Mouse (Mus musculus): Measurements from ENCODE around the gene Ccdc138. TPM values are rescaled to one million over a fixed set of nuclear protein-coding genes. Genes with fewer than 3 reads are reported as not detected.
A peak's percentile ranks its signal among the peaks of the same experiment; 100 is the strongest.
"Not testable (repeated sequence)": the region's sequence is repeated elsewhere in the genome, so short reads cannot be mapped to it uniquely, and the experiment has no call there.

Gene Ccdc138
- polyA plus RNA-seq, 1 experiment from 2014 or later, result 8.5 TPM

DNA sequence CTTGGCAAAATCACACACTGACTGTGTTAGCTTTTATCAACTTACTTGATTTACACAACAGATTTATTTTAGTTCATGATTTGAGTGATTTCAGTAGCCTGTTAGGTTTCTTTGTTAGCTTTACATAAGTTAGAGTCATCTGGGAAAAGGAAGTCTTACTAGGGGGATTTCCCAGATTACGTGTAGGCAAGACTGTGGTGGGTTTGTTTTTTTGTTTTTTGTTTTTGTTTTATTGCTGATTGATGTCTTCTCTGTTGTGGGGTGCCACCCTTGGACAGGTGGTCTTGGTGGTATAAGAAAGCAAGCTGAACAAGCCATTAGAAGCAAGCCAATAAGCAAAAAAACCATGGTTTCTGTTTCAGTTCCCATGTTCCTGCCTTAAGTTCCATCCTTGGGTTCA lies 31.6 kb downstream of the Ccdc138 start:
- peaks cover 15% of the 10 kb centered on the region; the same call in 1 of the 2 replicates for H3K36me3 ChIP-seq

DNA sequence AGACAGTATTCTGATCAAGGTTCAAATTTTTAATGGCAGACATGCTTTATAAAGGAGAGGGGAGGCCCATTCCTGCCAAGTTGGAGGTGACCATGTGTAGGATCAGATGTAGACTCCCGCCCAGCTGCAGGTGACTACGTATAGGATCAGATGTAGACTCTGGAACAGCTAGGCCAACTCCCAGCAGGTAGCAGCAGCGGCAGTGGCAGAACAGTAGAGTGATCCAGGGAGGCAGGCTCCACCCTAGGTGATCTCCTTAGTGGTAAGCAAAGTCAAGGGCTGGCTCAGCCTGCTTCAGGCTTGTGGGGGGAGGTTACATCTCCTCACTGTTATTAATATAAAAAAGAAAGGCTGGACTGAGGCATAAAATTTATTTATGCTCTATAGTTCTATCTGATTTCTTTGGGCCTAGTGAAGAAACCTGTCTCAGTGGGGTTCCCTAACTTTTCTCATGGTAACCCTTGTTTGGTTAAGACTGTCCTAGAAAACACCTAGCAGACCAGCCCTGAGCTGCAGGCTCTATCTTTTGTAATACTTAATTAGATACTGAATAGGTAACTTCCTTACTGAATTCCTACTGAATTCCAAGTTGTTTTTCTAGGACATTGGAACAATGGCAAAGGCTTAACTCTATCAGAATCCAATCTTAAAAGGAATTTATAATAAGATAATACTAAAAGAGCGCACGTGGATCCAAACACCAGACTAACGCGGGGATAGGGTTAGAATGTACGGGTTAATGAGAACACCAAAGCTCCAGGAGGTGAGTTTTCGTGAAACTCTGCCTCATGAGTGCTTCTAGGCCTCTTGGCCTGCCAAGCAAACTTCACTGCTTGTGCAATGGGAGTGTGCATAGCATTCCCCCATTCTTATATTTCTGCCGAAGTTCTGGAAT lies 33.4 kb downstream of the Ccdc138 start:
- WGBS, result 89% methylated on average over 10 of the region's 10 CpGs
- no peak overlapping the region for H3K9ac ChIP-seq (replicated peaks)
- no peak overlapping the region for H3K27ac ChIP-seq (replicated peaks)
- H3K4me3 ChIP-seq (replicated peaks), result no peak overlapping the region
- no peak overlapping the region for H3K4me2 ChIP-seq
- no peaks in the 10 kb centered on the region for H3K4me1 ChIP-seq
- no peaks in the 10 kb centered on the region for H3K27me3 ChIP-seq (replicated peaks)
- peaks cover 11% of the 10 kb centered on the region; the same call in 1 of the 2 replicates for H3K36me3 ChIP-seq
- no peaks in the 10 kb centered on the region for H3K9me3 ChIP-seq (replicated peaks)
- no peak for ATAC-seq (ENCODE audit: low FRiP score)

More for the DNA sequence above, 31.6 kb downstream of the Ccdc138 start:
- Histone ChIP-seq H3K27me3 (replicated peaks) (no peaks in the 10 kb centered on the region), H3K4me1 (no peaks in the 10 kb centered on the region), H3K4me3 (replicated peaks) (no peak overlapping the region), H3K9ac (replicated peaks) (no peak overlapping the region), H3K9me3 (replicated peaks) (no peaks in the 10 kb centered on the region), H3K27ac (replicated peaks) (no peak overlapping the region), H3K4me2 (no peak overlapping the region)
- WGBS, result 93% methylated on average over 1 of the region's 1 CpGs
- no peak for ATAC-seq (ENCODE audit: low FRiP score)

DNA sequence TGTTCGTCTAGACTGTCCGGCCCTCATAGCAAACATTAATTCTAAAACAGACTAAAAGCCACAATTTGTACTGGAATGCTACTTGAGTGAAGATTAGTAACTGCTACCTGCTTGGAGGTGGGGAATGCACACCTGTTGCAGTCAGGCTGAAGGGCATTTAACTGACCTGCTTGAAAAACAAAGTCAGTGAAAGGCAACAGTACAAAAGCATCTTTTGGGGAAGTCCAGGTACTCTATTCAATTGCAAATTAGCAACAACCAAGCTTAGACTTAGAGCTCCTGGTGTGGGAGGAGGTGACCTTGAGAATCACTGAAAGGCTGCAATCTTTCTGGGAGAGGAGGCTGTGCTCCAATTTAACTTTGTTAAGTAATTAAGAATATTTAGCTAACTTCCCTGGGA lies 34.4 kb downstream of the Ccdc138 start:
- Histone ChIP-seq H3K4me2 (no peak overlapping the region), H3K27me3 (replicated peaks) (no peaks in the 10 kb centered on the region), H3K36me3 (peaks cover 9% of the 10 kb centered on the region; the same call in 1 of the 2 replicates), H3K4me1 (no peaks in the 10 kb centered on the region), H3K9ac (replicated peaks) (no peak overlapping the region), H3K9me3 (replicated peaks) (no peaks in the 10 kb centered on the region), H3K4me3 (replicated peaks) (no peak overlapping the region), H3K27ac (replicated peaks) (no peak overlapping the region)
- 95% methylated on average over 2 of the region's 2 CpGs for WGBS
- ATAC-seq (ENCODE audit: low FRiP score), result no peak

DNA sequence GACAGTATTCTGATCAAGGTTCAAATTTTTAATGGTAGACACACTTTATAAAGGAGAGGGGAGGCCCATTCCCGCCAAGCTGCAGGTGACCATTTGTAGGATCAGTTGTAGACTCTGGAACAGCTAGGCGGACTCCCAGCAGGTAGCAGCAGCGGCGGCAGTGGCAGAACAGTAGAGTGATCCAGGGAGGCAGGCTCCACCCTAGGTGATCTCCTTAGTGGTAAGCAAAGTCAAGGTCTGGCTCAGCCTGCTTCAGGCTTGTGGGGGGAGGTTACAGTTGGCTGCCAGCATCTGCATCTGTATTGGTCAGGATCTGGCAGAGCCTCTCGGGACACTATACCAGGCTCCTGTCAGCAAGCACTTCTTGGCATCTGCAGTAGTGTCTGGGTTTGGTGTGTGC lies 38.5 kb downstream of the Ccdc138 start:
- H3K27me3 ChIP-seq (replicated peaks); H3K4me2 ChIP-seq; H3K36me3 ChIP-seq; H3K4me3 ChIP-seq (replicated peaks); H3K4me1 ChIP-seq; H3K9me3 ChIP-seq (replicated peaks); ATAC-seq (ENCODE audit: low FRiP score); H3K9ac ChIP-seq (replicated peaks); H3K27ac ChIP-seq (replicated peaks): not testable (repeated sequence)
- WGBS, result 88% methylated on average over 5 of the region's 5 CpGs

DNA sequence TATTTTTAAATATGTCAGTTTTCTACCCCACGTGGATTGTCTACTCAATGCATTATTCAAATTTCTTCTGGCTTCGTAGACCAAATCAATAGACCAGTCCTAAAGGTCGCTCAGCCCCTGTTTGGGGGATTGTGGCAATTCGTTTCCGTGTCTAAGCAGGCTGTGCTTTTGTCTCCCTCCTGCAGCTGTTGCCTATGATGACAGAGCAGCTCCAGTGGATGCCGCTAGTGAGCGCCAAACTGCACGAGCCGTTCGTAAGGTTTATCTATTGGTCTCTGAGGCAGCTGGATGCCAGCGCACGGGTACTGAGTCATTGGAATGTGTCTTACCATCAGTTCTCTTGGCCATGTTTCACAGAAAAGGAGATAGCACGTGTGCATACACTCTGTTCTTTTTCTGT lies 42.9 kb downstream of the Ccdc138 start:
- H3K9me3 ChIP-seq (replicated peaks), result no peaks in the 10 kb centered on the region
- H3K4me2 ChIP-seq, result no peak overlapping the region
- no peak overlapping the region for H3K4me3 ChIP-seq (replicated peaks)
- no peak overlapping the region for H3K9ac ChIP-seq (replicated peaks)
- WGBS, result 46% methylated on average over 13 of the region's 13 CpGs
- no peaks in the 10 kb centered on the region for H3K4me1 ChIP-seq
- H3K36me3 ChIP-seq, result peaks cover 4% of the 10 kb centered on the region
- no peaks in the 10 kb centered on the region for H3K27me3 ChIP-seq (replicated peaks)
- H3K27ac ChIP-seq (replicated peaks), result no peak overlapping the region
- no peak for ATAC-seq (ENCODE audit: low FRiP score)

DNA sequence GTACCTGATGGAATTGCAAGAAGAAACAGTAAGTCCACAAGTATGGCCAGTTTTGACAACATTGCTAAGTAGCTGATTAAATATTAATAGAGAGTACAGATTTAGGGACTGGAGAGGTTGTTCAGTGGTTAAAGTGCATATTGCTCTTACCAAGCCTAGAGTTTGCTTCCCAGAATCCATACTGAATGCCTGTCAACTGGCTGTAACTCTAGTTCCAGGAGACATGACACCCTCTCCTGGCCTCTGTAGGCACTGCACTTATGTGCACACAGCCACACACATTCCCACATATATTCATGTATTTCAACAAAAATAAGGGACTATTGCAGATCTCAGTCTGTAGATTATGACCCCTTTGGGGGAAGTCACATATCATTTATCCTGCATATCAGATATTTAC lies 51.0 kb downstream of the Ccdc138 start:
- Histone ChIP-seq H3K27me3 (replicated peaks) (no peaks in the 10 kb centered on the region), H3K27ac (replicated peaks) (no peak overlapping the region), H3K9ac (replicated peaks) (no peak overlapping the region), H3K4me1 (no peaks in the 10 kb centered on the region), H3K36me3 (no peaks in the 10 kb centered on the region), H3K4me2 (no peak overlapping the region), H3K9me3 (replicated peaks) (no peaks in the 10 kb centered on the region), H3K4me3 (replicated peaks) (no peak overlapping the region)
- ATAC-seq (ENCODE audit: low FRiP score), result no peak

DNA sequence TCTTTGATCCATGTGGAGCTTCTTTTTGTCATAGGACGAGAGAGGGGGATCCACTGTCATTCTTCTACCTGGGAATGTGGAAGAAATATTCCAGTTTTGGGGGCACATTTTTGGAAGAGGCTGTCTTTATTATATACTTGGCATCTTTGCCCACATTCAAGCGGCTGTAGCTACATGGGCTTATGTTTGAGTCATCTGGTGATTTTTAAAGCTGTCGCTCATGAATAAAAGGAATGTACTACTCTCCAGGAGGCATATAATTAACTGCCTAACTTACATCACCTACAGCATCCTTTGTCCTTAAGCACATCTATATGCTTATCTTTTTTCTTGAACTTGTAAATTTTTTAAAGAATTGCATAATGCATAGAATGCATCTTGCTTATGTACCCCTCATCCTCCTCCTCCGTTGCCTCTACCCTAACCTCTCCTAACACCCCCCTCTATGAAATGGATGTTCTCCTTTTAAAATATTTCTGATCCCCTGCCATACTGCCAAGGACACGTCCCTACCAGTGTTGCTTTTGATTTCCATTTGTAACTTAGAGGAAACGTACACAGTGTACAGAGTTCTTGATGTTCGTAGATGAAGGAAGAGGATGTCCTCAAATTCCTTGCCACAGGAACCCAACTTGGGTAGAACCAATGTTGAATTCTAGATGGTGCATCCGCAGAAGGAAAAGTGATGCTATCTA lies 57.1 kb downstream of the Ccdc138 start:
- no peaks in the 10 kb centered on the region for H3K9me3 ChIP-seq (replicated peaks)
- no peaks in the 10 kb centered on the region for H3K27me3 ChIP-seq (replicated peaks)
- ATAC-seq (ENCODE audit: low FRiP score), result no peak
- H3K4me3 ChIP-seq (replicated peaks), result no peak overlapping the region
- H3K4me1 ChIP-seq, result no peaks in the 10 kb centered on the region
- 90% methylated on average over 8 of the region's 8 CpGs for WGBS
- H3K4me2 ChIP-seq, result no peak overlapping the region
- H3K9ac ChIP-seq (replicated peaks), result no peak overlapping the region
- H3K36me3 ChIP-seq, result no peaks in the 10 kb centered on the region
- no peak overlapping the region for H3K27ac ChIP-seq (replicated peaks)

DNA sequence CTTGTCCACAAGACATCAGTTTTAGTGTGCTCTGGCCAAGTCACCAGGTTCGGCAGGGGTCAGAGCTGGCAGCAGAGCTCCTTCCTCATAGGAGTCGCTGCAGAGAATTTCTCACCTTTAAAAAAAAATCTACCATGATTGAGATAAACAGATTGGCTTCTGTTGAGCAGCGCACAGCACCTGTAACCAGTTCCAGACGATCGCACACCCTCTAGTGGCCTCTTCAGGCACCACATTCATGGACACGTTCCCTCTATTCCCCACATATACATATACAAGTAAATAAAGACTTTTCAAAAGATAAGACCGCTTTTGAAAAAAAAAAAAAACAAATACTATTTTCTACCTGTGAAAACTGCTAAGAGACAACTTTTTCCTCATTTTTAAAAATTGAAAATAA lies 61.4 kb downstream of the Ccdc138 start:
- WGBS, result 31% methylated on average over 7 of the region's 7 CpGs

DNA sequence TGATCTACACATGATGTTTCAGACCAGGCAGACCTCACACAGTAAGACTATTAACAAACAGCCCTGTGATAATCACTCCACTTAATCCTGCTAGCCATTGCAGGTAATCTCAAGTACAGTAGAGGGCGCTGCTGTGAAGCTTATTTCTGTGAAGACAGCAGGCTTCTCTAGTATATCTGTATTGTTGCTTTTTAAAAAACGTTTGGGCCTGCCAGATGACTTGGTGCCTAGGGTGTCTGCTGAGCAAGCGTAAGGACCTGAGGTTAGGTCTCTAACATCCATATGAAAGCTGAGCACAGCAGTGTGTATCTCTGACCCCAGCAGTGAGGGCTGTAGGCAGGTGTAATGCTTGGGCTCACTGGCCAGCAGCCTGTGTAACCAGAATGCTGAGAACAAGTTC lies 62.2 kb downstream of the Ccdc138 start:
- Histone ChIP-seq H3K36me3 (no peaks in the 10 kb centered on the region), H3K27ac (replicated peaks) (no peak overlapping the region), H3K27me3 (replicated peaks) (no peaks in the 10 kb centered on the region), H3K9me3 (replicated peaks) (no peaks in the 10 kb centered on the region), H3K9ac (replicated peaks) (no peak overlapping the region), H3K4me2 (no peak overlapping the region), H3K4me1 (0 out of 2 replicates have a peak, but pooled peaks cover 3% of the 10 kb centered on the region), H3K4me3 (replicated peaks) (no peak overlapping the region)
- peak; percentile 76 for ATAC-seq (ENCODE audit: low FRiP score)
- 16% methylated on average over 3 of the region's 3 CpGs for WGBS

More for the DNA sequence above, 61.4 kb downstream of the Ccdc138 start:
- Histone ChIP-seq H3K4me3 (replicated peaks) (no peak overlapping the region), H3K9me3 (replicated peaks) (no peaks in the 10 kb centered on the region), H3K27ac (replicated peaks) (no peak overlapping the region), H3K36me3 (no peaks in the 10 kb centered on the region), H3K4me1 (0 out of 2 replicates have a peak, but pooled peaks cover 3% of the 10 kb centered on the region), H3K27me3 (replicated peaks) (no peaks in the 10 kb centered on the region), H3K4me2 (no peak overlapping the region), H3K9ac (replicated peaks) (no peak overlapping the region)
- 0 out of 2 replicates have a peak, but pooled peaks have one; percentile 66 for ATAC-seq (ENCODE audit: low FRiP score)

DNA sequence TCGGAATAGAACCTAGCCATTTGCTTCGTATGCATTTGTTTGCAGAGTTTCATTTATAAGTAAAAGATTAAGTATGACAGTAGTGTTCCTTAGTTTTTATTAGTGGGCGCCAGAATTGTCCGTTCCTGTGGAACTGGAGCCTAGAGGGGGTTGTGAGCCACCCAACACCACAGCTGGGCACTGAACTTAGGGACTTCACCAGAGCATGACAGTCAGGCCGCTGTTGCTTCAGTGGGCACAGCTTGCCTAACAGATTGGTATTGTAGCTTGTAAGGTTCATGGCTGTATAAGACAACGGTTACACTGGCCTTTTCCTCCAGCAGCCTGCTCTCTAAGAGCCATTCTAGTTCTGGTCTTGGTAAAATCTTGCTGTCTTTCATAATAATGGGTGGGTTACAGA lies 62.8 kb downstream of the Ccdc138 start:
- H3K9me3 ChIP-seq (replicated peaks), result no peaks in the 10 kb centered on the region
- no peak for ATAC-seq (ENCODE audit: low FRiP score)
- 0 out of 2 replicates have a peak, but pooled peaks cover 3% of the 10 kb centered on the region for H3K4me1 ChIP-seq
- no peaks in the 10 kb centered on the region for H3K36me3 ChIP-seq
- H3K4me3 ChIP-seq (replicated peaks), result no peak overlapping the region
- no peak overlapping the region for H3K27ac ChIP-seq (replicated peaks)
- 88% methylated on average over 6 of the region's 6 CpGs for WGBS
- no peak overlapping the region for H3K4me2 ChIP-seq
- H3K9ac ChIP-seq (replicated peaks), result no peak overlapping the region
- no peaks in the 10 kb centered on the region for H3K27me3 ChIP-seq (replicated peaks)

DNA sequence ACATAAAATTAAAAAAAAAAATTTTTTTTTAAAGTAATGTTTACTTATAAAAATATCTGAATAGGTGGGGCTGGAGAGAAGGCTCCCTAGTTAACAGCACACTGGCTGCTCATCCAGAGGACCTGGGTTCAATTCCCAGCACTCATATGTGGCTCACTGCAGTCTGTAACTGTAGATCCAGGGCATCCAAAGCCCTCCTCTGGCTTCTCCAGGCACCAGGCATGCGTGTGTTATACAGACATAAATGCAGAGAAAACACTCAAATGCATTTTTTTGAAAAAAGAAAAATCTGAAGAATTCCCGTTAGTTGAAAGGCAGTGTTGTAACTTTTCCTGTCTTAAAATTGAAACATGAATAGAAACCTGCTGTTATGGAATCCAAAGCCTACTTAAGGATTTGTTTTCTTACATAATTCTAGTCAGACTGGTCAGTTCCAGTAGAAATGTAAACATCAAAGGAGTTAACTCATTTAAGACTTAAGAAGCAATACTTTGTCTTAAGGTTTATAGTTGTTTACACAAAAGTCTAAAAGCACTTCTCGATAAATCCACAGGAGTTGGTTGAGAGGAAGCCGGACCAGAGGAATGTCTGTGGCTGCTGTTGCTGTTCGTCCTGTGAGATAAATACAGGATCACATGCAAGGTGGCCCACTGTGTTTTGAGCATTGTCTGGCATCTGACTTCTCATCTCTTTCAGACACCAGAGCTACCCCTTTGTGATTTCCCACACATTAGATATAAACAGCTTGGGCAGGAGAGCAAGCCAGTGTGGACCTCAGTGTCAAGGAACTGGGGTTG lies 87.9 kb downstream of the Ccdc138 start:
- no peak for ATAC-seq (ENCODE audit: low FRiP score)
- no peak overlapping the region for H3K4me2 ChIP-seq
- 0 out of 2 replicates have a peak, but pooled peaks cover 2% of the 10 kb centered on the region for H3K9me3 ChIP-seq (replicated peaks)
- no peaks in the 10 kb centered on the region for H3K36me3 ChIP-seq
- H3K4me1 ChIP-seq, result no peaks in the 10 kb centered on the region
- H3K4me3 ChIP-seq (replicated peaks), result no peak overlapping the region
- 83% methylated on average over 5 of the region's 5 CpGs for whole genome bisulfite sequencing
- no peak overlapping the region for H3K9ac ChIP-seq (replicated peaks)
- no peak overlapping the region for H3K27ac ChIP-seq (replicated peaks)
- no peaks in the 10 kb centered on the region for H3K27me3 ChIP-seq (replicated peaks)

Data from neural tube, embryonic 15.5 days (tissue).